Mouse (Mus musculus) C2C12 (cell line): ENCODE measurements around the gene Cngb1.

Source experiments
- CEBPB ChIP-seq: IDR thresholded peaks from one replicate; pipeline ENCODE4 v1.6.1; 2011; ENCODE audit warnings: low read depth, mild to moderate bottlenecking, control low read depth, moderate library complexity
- CTCF ChIP-seq: IDR thresholded peaks from one replicate; pipeline ENCODE4 v1.5.1; 2011; ENCODE audit not compliant: control insufficient read depth, insufficient read depth, insufficient read length
- FOSL1 ChIP-seq: IDR thresholded peaks from one replicate; pipeline ENCODE4 v1.8.0; 2011; ENCODE audit warnings: mild to moderate bottlenecking, low read length; ENCODE audit not compliant: poor library complexity, insufficient read depth, severe bottlenecking
- MAX ChIP-seq: IDR thresholded peaks from one replicate; pipeline ENCODE4 v1.6.1; 2011; ENCODE audit warnings: mild to moderate bottlenecking, control low read depth
- MYOD1 ChIP-seq: IDR thresholded peaks from one replicate; pipeline ENCODE4 v1.6.1; 2011; ENCODE audit warnings: low read depth; ENCODE audit not compliant: control insufficient read depth, insufficient read length
- MYOG ChIP-seq: IDR thresholded peaks from one replicate; pipeline ENCODE4 v1.6.1; 2011; ENCODE audit not compliant: control insufficient read depth, insufficient read length; ENCODE audit errors: extremely low read depth
- USF1 ChIP-seq: IDR thresholded peaks from one replicate; pipeline ENCODE4 v1.6.1; 2011; ENCODE audit warnings: low read depth, mild to moderate bottlenecking, control low read depth, moderate library complexity

DNA sequence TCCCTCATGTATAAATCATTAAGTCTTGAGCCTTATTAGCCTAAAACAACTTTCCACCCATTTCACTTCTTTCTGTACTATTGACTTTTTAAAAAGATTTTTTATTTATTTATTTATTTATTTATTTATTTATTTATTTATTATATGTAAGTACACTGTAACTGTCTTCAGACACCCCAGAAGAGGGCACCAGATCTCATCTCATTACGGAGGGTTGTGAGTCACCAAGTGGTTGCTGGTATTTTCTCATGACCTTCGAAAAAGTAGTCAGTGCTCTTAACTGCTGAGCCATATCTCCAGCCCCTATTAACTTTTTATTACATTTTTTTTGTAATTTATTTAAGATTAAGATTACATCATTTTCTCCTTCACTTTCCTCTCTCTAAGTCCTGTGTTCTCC is 8.3 kb upstream of the Cngb1 start:
- TF ChIP-seq CTCF (no peak), USF1 (no peak), MYOD1 (no peak), CEBPB (no peak), FOSL1 (no peak), MAX (no peak), MYOG (no peak)
